Mouse (Mus musculus) megakaryocyte progenitor cell, adult 5-6 weeks (primary cell): ENCODE measurements around the gene Ptprn2. TPM values are rescaled to one million over a fixed set of nuclear protein-coding genes. Genes with fewer than 3 reads are reported as not detected.
A peak's percentile ranks its signal among the peaks of the same experiment; 100 is the strongest.

Experiments
- ATAC-seq: replicated peaks from 2 replicates; pipeline ENCODE4 v1.8.0; 2016; ENCODE audit warnings: mild to moderate bottlenecking, moderate TSS enrichment, inconsistent platforms; ENCODE audit not compliant: poor library complexity
- total RNA-seq, 2 experiments: library from RNA; stranded (forward) in 1 of 2; stranded (reverse) in 1 of 2; fragments of 157-497, 149-512 nt in 1 of 2; fragments of 200-1000 nt in 1 of 2; gene quantifications; 2 replicates each; pipeline versions ENCODE4 v1.2.3 to v1.2.4; 2015 to 2017

Gene Ptprn2
- total RNA-seq, 2 experiments from 2014 or later = not detected

DNA sequence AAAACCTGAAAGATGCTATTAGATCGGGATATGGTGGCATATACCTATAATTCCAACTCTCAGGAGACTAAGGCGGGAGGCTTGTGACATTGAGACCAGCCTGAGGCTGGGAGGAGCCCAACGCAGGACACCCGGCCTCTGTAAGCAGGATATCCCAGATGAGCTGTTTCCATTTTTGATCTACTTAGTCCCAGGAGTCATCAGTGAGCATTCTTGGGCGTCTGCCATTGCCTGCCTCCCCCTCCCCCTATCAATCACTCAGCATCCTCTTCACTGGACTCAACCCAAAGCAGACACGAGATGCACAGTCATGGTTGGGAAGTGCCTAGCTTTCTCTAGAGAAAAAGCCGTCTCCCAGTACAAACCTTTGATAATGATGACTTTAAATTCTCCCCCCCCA, 756.7 kb downstream of the Ptprn2 start:
- no peak for ATAC-seq

- ATAC-seq = no peak
These were observed 760.5 kb downstream of the Ptprn2 start for GRCm38 (mm10) chr12:117245885-117246478.

DNA sequence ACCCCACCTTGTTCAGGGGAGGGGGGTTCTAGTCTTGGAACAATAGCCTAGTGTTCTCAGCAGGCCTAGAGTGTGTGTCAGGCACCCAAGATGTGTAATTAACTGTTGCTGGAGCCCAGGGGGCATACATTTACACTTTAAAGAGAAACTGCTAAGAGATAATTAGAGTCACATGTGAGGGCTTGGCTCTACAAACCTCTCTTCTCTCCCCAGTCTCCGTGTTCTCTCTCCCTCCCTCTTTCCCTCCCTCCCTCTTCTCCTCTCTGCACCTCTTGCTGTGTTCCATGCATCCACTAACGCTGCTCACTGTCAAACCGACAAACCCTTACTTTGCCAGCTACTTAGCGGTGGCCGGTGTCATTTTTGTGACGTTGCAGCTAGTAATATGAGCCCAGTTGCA, 764.9 kb downstream of the Ptprn2 start:
- ATAC-seq = no peak

GRCm38 (mm10) chr12:117251663-117252425, 766.3 kb downstream of the Ptprn2 start:
- peak; percentile 79 for ATAC-seq

GRCm38 (mm10) chr12:117252426-117252779, 766.9 kb downstream of the Ptprn2 start:
- peak; percentile 49 for ATAC-seq

- ATAC-seq = no peak
These were observed 768.8 kb downstream of the Ptprn2 start for GRCm38 (mm10) chr12:117254356-117254755.

DNA sequence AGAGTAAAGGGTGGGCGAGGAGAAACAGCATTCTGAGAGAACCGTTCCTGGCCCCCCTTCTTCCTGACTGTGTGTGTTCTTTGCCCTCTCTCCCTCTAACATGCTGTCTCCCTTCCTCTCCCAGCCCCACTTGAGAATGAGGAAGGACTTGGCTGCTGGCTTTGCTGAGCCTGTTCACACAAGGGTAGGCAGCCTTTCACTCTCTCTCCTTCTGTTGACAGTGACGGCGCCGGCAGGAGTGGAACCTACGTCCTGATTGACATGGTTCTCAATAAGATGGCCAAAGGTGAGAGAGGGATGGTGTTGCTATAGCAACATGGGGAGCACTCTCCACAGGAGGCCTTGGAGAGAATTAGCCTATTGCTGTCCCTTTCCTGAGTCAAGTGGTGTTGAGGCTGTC, 769.8 kb downstream of the Ptprn2 start:
- peak; percentile 32; the same call in 1 of the 2 replicates for ATAC-seq

DNA sequence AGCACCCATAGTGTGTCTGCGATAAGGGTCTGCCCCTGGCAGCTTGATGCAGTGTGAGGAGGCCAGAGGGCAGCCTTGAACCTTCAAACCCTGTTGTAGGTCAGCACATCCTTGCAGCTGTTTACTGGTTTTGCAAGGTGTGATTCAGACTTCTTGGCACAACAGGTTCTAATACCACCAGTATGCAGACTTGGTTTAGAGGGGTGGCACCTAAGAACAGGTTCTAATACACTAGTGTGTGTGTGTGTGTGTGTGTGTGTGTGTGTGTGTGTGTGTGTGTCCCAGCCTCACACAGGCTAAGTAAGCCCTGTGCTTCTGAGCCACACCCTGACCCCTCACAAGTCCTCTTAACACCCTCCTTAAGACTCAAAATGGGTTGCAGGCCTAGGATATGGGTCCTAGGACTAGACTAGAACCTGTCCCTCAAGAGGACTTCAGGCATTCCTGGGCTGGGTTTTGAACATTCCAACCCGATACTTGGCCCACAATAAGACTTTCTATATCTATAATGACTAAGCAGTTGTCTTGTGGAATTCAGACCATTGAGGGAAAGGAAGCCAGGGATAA, 770.3 kb downstream of the Ptprn2 start:
- ATAC-seq = no peak

- ATAC-seq = no peak
These were observed 771.3 kb downstream of the Ptprn2 start for GRCm38 (mm10) chr12:117256849-117257204.

GRCm38 (mm10) chr12:117257205-117257920, 771.8 kb downstream of the Ptprn2 start:
- no peak for ATAC-seq

DNA sequence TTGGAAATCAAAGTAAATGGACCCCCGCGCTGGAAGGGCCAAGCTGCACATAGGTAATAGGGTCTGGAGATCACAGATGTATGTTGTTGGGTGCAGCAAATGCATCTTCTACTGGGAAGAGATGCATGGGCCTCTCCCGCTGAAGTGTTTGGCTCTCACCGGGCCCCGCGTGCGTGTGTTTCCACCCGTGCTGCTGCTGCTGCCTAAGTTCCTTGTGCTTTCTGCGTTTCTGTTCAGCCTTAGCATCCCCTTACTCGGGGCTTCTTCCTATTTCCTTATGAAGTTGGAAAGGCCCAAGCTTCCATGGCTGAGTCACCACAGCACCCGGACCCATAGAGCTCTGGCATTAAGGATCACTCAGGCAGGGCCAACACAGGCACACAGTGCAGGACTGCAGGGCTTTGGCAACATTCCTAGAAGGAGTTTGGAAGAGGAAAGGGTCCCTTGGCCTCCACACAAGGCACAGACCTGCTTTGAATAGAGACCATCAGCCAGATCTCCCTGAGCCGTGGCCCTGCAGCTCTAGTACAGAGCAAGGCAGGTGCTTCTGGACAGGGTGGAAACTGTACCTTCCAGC, 772.5 kb downstream of the Ptprn2 start:
- ATAC-seq = no peak

DNA sequence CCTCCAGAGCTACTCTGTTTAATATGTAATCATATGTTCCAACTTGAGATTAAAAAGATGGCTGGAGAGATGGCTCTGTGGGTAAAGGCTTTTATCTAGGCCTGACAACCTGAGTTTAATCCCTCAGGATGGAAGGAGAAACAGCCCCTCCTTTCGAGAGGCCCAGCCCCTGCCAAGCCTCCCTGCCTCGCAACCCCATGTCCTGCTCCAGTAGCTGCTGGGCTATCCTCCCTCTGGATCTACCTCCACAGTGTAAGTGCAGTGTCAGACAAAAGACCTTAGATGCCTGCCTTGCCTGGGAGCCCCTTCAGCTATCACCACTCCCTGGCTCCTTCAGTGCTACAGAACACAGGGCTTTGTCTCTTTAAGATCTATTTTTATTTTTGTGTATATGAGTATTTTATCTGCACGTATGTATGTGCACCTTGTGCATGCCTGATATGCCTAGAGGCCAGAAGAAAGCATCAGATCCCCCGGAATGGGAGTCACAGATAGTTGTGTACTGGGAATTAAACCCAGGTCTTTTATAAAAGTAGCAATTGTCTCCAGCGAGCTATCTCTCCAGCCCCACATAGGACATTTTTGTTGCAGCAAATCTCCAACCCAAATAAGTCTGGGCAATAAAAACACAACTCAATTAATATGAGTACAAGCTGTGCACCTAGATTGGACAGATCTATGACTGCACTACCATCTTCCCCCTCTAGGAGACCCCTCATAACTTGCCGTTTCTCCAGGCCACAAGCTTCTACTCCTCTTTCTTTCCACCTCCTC, 775.1 kb downstream of the Ptprn2 start:
- peak; percentile 59; the same call in 1 of the 2 replicates for ATAC-seq

DNA sequence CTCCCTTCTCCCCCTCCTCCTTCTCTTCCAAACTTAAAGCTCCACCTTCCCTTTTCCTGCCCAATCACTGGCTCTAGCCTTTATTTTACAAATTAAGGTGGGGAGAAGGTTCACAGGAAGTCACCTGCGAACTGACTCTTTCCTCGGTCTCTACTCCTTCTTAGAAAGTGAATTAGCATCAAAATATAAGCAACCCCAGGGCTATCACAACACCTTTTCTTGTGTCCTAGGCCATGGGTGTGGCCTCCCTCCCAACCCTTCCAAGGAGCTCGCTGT, 775.6 kb downstream of the Ptprn2 start:
- no peak for ATAC-seq

DNA sequence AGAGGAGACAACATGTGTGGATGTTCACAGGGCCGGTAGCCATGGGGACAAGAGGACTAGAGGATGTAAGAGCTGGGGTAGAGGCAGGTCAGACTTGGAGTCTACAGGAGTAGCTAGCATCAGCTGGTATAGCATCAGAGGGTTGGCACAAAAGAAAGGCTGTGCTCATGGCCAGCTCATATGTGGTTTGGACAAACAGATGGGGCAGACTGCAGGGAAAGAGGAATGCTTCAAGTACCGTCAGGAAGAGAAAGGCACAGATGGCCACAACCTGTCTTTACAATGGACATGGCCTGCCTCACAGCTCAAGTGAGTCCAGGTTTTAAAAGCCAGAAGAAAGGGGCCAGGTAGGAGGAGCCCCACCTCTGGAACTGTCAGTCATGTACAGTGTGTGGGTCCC, 776.5 kb downstream of the Ptprn2 start:
- no peak for ATAC-seq

GRCm38 (mm10) chr12:117263081-117263480, 777.6 kb downstream of the Ptprn2 start:
- no peak for ATAC-seq

GRCm38 (mm10) chr12:117265211-117265610, 779.7 kb downstream of the Ptprn2 start:
- no peak for ATAC-seq

- no peak for ATAC-seq
These were observed 783.1 kb downstream of the Ptprn2 start for GRCm38 (mm10) chr12:117268543-117269172.

DNA sequence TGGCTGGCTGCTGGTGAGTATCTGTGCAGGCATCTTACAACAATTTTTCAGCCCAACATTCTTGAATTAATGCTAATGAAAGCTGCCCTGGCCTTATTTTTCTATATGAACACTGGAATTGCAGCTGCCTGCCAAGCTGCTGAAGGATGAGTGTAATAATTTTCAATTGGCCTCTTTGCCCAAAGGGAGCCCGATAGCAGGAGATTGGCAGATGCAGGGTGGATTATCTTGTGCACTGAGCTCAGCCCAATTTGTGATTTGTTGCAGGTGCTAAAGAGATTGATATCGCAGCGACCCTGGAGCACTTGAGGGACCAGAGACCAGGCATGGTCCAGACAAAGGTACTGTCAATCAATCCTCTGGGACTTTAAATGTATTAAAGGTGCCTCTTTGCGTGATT, 783.8 kb downstream of the Ptprn2 start:
- ATAC-seq = no peak

DNA sequence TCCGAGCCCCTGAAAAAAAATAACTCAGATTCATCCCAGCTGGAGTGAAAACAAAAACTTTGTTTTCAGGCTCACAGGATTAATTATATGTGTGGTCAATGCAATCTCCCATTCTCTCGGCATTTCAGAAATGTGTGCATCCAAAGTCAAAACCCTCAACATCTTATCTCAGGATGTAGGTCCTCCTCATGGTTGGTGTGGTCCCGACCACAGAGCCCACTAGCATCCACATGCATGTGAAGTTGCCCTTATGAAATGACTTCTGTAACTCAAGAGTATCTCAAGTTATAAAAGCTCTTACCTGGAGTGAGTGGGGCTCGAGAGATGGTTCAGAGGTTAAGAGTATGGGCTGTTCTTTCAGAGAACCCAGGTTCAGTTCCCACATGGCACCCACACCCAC, 784.7 kb downstream of the Ptprn2 start:
- ATAC-seq = peak; percentile 45

GRCm38 (mm10) chr12:117273166-117273565, 787.6 kb downstream of the Ptprn2 start:
- ATAC-seq = no peak
